Mouse (Mus musculus) layer of hippocampus, postnatal 36 days (tissue): ENCODE data around the gene Grid2. TPM values are rescaled to one million over a fixed set of nuclear protein-coding genes. Genes with fewer than 3 reads are reported as not detected.

Experiments
- DNase-seq, 2 experiments: peaks; one replicate each; pipeline ENCODE4 v3.0.0; 2022
- total RNA-seq, 2 experiments: library from RNA; stranded (reverse); gene quantifications; 2 replicates each; pipeline ENCODE4 v1.2.3; 2021

Grid2 gene
- total RNA-seq, 2 experiments from 2014 or later = 14.2 to 16.4 TPM

DNA sequence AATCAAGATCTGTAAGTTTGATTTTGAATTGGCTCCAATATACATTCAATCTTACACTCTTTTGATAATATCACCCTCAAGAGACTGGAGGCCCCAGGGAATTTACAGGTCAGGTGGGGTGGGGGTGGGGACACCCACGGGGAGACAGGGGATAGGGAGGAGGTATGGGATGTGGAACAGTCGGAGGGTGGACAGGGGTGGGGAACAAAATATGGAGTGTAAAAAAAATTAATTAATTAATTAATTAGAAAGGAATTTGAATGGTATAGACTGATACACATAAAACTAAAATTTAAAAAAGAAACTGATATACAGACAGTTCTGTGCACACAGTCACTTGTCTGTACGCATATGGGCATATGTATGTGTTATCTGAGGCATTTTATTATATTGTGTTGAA, 380.3 kb downstream of the Grid2 start:
- DNase-seq = no peak

DNA sequence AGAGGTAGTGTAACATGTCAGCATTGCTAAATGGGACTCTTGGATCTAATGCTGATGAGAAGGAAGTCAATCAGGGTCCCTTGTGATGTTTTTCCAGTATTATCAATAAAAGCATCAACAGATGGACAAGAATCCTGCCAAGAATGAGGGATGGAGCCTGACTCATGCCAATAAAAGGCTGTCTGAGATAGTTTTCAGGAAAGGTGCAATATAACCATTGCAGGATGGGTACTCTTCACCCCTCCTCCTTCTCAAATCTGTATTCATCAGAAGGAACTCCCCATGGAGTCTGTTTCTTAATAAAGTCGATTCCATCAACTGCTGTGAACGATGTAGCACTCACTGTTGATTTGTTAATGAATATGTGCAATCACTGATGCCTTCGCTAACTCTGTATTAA, 403.7 kb downstream of the Grid2 start:
- DNase-seq = no peak

DNA sequence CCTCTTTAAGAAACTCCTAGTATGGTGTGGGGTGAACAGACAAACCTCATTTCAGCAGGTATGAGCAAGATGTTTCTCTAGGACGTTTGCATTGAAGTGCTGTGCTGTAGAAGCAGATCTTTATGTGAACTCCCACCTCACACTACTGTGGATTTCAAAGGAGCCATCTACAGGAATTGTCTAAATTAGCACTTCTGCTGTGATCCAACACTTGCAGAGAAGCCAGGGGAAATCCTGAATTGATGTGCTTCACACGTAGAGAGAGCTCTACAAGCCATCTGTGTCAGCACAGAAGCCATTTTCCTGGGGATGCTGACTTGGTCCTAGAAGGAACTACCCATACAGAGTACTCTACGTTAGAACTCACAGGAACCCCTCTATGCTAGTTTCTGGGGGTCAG, 430.0 kb downstream of the Grid2 start:
- no peak for DNase-seq

DNA sequence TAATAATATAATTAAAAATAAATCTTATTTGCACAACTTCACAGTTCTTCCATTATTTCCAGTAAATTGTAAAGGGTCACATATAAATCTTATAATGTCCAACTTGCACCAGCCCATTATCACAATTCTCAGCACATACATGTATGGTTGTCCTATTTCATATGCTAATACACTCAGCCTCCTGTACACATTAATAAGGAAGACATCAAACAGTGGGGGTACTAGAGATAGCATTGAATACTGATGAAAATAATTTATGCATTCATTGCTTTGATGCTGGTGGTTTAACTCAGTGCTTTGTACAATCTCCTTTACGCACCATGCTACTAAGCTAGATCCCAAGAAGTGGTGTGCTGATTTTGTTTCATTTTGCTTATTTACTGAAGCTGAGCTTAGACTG, 446.0 kb downstream of the Grid2 start:
- no peak for DNase-seq

DNA sequence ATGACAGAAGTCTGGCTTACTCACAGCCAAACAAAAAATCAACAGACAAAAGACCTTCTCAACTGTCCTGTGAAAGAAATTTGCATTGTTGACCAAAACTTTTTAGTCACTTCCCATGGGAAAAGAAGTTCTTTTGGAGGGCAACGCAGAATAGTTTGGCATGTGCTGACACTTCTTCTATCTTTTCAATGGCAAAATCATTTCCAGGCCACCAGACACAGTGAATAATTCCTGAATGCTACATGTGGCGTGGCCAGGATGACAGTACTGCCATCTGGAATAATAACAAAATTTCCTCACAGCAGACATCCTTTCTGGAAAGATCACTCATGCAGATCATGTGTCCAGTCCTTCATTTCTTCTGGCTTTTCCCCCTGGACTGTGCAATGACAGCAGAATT, 478.1 kb downstream of the Grid2 start:
- no peak for DNase-seq

DNA sequence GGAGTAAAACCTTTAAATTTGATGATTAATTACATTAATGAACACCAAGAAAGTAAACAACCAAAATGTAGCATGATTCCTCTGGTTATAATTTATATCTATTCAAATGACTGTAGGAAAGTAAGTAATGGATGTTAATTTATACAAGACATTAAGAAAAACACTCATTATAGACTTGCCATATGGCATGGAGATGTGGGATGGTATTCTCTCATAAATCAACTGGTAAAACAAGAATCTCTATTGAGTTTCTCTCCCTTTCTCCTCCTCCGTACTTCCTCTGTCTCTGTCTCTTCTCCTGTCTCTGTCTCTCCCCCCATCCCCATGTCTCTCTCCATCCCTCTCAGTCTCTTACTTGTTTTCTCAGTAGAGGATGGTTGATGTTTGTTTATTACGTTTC, 506.9 kb downstream of the Grid2 start:
- no peak for DNase-seq

DNA sequence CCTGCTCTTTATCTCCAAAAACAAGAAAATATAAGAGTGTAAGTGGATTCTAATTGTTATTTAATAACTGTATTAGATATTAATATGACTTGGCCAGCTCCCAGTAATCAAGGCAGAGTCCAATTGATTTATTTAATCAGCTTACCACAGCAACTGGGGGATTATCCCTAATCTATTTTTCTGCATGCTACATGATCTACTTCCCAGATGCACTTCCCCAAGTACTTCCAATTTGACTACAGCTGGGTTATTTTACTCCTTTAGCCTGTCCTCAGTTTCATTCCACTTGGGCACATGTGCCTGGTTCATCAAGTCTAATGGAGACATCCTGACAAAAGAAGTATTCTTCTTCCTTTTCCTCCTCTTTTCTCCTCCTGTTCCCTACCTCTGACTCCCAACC, 539.0 kb downstream of the Grid2 start:
- DNase-seq = no peak

DNA sequence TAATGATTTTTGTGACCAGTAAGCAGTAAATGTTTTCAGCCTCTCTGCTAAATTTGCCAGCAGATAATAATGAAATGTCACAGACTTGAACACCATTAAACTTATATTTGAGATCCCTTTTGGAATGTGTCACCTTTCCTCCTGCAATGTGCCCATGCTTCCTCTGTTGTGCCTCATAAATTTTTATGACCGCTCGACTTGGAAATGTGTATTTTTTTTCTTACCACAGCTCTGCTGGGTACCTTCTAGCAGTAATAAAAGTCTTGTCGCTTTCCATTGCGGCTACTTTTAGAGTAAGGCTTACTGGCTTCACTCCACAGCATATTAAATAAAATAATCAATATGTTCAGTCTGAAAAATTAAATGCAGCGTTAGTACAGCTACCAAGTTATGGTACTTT, 564.6 kb downstream of the Grid2 start:
- no peak for DNase-seq

DNA sequence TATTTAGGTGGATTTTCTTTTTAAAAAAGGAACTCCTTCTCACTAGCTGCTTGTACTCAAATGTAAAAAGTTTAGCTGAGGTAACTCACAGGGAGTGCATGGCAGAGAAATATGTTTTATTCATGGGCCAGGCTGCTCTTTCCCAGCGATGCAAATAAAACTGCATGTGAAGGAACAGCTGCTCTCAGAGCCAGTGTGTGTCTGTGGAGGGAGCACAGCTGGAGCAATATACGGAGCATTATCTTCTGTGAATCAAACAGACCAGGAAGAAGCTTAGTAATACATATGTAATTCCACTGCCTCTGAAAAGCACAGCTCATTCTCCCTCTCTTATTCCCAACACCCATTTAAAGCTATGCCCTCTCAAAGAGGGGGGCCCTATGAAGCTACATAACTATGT, 607.0 kb downstream of the Grid2 start:
- no peak for DNase-seq

DNA sequence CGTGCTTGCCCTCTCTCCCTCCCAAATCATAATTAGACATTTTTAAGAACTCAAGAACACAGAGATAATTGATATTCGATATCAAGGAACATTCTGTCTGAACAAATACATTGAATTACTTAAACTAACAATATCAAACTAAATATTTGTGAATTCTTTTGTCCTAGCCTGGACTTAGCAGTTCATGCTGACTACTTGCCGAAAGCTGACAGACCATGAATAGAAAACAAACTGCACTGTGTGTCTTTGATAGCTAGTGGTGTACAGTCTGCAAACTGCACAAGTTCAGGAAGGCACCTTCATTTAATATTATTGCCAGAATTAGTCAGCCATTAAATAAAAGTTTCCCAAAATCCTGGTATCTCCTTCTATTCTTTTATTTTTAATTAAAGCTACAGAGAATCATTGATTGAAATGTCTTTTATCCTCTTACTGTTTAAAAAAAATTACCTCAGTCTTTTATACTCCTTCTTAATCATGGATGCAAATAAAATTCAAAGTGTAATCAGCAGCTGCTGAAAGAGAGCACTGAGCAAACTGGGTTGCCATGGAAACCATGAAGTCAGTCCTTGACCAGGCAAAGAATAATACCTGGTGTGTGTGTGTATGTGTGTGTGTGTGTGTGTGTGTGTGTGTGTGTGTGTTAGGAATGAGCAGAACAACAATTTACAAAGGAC, 621.5 kb downstream of the Grid2 start:
- DNase-seq = no peak

DNA sequence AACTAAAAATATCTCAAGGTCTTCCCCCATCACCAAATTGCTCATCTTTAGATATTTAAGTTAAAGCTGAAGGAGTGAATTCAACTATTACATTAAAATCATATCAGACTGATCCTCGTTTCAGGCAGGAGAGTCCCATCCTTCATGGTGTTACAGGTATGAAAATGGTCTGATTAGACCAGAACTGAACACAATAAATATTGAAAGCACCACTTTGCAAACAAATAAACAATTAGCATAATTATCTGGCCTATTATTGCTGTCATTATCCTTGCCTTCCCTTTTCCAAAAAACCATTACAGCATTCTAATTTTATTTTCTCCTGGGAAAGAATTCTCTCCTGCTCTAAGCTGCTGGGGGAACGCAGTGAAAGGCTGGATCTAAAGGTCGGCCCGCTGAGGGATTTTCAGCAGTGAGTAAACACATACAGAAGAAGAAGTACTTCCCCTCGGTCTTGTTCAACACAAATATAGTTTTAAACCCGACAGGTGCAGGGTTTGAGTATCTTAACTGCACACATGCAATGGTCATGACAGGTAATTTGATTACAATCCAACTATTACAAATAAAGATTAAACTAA, 622.2 kb downstream of the Grid2 start:
- no peak for DNase-seq

DNA sequence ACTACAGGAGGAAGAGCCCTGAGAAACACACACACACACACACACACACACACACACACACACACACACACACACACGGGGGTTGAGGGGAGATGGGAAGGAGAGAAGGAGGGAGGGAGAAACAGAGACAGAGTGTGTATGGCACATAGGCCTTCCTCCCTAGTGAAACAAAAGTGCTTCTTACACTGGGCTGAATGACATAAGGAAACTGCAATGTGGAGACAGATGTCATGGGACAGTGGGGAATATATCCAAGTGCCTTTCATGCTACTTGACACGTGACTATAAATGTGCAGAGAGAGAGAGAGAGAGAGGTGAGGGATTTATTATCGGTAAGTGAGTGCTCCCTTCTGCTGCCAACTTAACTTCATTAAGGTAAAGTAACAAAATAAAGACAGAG, 639.0 kb downstream of the Grid2 start:
- no peak for DNase-seq

DNA sequence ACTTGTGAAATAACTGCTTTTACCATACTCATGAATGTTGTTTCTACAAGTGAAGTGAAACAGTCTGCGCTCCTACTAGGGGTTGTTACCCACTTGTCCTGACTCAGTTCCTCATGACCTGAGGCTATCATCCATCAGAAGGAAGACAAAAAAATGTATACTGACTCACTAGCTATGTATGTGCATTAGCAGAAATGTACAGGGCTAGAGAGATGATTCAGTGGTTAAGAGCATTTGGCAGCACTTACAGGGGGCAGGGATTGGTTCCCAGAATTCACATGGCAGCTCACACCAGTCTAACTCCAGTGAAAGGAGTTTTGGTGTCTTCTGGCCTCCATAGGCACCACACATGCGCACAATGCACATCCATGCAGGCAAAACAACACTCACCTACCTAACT, 642.5 kb downstream of the Grid2 start:
- DNase-seq = no peak

DNA sequence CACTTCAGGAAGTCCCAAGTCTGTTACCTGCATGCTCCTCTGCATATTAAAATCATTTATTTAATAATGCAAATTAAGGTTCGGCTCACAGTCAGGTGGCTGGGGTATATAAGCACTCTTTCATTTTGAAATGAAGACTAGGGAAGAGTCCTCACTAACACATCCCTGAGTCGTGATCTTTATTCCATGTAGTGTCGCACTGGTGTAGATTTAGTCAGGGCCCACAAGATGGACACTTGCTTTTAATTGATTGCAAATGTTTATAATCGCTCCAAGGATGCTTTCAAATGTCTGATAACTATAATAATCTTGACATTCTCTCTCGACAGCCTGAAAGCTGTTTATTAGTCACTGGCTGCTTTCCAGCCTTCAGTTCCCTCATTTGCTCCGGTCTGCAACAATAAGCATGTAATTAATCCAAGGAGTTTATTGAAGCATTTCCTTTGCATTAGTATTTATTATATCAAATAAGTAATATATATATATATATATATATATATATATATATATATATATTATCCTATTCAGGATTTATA, 661.4 kb downstream of the Grid2 start:
- no peak for DNase-seq

DNA sequence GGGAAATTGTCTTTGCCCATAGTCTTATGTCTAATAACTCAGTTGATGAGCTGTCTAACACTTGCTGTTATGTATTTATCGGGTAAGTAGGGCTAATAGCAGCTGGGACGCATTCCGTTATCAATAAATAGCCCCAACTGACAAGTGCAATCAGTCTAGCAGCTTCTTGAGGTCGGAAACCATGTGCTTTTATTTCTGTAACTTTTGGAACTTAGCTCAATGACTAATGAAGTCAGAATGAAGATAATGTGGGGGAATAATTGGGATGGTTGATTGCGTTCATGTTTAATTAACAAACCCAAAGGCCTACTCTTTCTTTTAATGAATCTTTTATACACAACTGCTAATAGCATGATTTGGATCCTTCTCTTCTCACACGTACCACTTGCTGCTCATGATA, 666.3 kb downstream of the Grid2 start:
- no peak for DNase-seq

DNA sequence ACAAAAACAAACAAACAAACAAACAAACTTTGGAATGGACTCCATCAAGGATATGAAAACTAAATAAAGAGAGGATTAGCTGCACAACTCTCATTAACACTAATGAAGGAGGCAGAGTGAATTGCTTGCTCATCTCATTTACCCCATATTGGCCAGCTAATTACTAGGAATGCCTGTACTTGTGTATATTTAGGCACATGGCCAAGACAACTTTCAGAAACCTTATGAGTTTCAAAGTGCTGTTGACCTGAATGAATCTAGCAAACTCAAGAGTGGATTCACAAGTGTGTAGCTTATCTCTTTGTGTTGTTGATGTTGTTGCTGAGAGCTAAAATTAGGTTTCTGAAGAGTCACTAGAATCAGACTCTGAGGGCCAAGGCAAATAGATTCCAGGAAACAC, 675.5 kb downstream of the Grid2 start:
- DNase-seq = no peak

DNA sequence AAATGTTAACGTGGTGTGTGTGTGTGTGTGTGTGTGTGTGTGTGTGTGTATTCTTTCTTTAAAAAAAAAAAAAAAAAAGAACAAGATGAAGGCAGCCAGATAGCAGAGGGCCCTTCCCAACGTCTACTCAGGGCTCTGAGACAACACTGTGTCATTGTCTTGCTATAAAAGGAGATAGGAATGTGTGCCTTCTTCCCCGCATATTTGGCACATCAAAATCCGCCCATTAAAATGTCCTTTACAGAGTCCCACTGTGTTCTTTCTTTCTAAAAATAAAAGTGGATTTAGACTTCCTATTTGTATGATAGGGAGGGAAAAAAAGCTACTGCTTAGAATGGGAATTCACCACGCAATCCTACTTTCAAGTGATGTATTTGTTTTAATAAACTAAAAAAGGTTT, 691.0 kb downstream of the Grid2 start:
- no peak for DNase-seq

DNA sequence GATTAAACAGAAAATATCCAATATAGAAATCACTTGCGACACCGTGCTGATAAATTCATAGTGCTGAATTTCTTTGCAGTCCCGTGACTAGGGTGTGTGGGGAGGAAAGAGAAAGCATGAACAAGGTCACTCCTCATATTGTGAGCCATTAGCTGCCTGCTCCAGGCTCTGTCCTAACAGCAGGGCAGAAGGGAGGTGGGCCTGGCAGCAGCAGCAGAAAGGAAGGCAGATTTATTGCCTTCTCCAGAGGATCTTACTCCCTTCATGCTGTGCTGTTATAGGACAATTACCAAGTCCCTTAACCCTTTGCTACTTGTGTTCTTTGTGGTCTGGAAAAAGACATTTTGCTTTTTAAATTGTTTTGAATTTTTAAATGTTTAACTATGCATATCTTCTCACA, 708.1 kb downstream of the Grid2 start:
- no peak for DNase-seq

DNA sequence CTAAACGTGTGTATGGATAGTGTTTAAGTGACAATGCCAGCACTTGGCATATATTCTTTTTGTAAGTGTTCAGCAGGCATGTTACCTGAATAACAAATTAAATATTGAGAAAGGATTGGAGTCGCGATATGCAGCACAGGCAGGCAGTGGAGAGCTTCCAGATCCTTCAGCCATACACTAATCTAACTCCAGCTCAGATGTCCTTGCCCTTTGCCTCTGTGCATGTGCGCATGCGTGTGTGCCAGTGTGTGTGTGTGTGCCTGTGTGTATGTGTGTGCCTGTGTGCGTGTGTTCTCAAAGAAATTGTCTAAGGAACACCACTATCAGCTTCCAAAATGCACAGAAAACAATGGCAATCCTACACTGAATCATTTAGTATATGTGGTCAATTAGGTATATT, 708.6 kb downstream of the Grid2 start:
- DNase-seq = no peak

DNA sequence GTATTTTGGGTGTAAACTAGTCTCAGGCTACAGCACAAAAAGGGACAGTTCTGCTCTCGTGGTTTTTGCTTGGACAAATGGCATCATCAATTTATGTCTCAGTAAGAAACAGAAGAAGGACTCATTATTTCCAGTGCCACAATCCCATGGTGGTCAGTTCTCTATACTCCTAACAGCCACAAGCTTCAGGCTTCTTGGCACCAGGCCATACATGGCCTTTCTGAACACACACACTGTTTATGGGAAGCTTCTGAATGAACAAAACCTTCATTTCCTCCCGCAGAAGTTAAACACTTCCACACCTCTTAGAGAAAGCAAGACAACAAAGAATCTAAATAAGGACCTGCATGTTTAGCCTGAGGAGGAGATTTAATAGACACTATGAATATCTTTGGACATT, 709.1 kb downstream of the Grid2 start:
- no peak for DNase-seq

DNA sequence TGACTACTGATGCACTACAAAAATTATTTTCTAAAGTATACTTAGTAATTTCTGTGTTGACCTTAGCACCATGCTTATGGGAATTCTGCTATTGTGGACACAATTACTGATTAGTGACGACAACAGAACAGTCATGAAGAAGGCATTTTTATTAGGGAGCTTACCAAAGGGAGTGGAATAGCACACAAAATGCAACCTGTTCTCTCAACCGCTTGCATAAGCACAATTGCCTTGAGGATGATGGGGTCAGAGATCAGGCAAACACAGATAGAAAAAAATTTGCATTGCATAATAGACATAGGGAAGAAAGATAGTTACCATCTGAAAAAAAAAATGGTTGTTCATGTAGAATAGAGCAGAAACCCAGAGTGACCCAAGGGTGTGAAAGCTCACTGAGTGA, 790.4 kb downstream of the Grid2 start:
- no peak for DNase-seq

DNA sequence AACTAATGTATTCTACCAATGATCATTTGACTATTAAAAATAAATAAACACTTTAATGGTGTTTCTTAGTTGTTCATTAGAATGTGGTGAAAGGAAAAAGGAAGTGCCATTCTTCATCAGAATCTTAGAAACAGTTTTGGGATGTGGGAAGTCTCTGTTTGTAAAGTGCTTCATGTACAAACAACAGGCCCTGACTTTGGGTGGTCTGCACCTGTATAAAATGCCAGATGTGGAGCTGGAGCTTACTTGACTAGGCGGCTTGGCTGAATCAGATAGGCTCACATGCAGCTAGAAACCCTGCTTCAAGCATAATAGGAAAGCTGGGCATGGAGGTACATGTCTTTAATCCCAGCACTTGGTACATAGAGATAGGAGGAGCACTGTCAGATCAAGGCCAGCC, 791.1 kb downstream of the Grid2 start:
- no peak for DNase-seq

DNA sequence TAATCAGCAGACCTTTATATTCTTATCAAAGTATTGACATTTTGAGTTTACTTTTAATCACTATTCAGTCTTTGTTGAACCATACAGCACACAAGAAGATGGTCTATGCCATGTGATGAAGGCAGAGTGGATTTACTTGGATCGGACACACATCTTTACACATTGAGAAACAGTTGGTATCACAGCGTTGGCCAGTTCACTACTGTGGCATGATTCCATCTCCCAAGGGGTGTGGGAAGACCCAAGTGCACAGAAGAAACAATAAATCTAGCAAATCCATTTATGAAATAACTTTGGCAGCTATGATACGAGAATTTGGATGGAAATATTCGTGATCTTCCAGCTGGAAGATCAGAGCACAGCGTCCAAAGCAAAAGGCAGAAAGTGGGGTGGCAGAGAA, 792.3 kb downstream of the Grid2 start:
- DNase-seq = no peak

DNA sequence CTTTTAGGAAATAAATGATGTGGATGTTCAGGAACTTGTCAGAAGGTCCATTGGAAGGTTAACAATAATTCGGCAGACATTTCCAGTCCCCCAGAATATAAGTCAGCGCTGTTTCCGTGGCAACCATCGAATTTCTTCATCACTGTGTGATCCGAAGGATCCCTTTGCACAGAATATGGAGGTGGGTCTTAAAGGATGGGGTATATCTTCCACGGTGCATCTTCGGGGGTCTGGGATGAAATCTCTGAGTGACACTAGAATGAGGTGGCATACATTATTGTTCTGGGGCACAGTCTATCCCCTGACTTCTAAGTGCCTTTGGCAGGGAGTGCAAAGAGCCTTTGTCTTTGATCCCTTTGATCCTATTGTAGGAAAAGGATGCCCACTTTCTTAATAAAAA, 808.2 kb downstream of the Grid2 start:
- DNase-seq = no peak

DNA sequence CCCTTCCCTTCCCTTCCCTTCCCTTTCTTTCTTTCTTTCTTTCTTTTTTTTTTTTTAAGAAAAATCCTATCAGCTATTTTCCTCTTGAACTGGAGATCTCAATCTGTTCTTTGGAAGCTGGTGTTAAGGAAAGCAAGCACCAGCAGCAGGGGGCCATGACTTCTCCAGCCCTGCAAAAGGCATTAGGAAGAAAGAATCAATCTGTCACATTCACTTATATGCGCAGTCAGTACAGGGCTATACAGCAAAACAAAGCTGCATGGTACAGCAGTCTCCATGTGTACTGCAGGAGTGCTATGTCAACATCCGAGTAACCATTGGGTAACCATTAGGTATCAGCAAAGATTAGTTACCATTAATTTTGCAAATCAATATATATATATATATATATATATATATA, 809.0 kb downstream of the Grid2 start:
- no peak for DNase-seq
